Mouse (Mus musculus) heart, embryonic 16.5 days (tissue): Measurements from ENCODE around the gene Mpz. TPM values are rescaled to one million over a fixed set of nuclear protein-coding genes. Genes with fewer than 3 reads are reported as not detected.
A peak's percentile ranks its signal among the peaks of the same experiment; 100 is the strongest.

Source experiments
- ATAC-seq: fragments of 200-750 bp; cut with Nextera tagmentation; replicated peaks from 2 replicates; pipeline ENCODE4 v1.8.0; 2017; ENCODE audit warnings: moderate number of reproducible peaks; ENCODE audit not compliant: insufficient read depth, low FRiP score; ENCODE audit errors: extremely low read depth
- H3K27ac ChIP-seq: fragments of 300-500 bp; sonication (generic); 2 replicates; pipeline ENCODE4 v1.5.1; 2014; ENCODE audit warnings: mild to moderate bottlenecking, low read length, control low read depth, moderate library complexity
- H3K27me3 ChIP-seq: fragments of 300-500 bp; sonication (generic); 2 replicates; pipeline ENCODE4 v1.6.1; 2014; ENCODE audit warnings: low read length, mixed read lengths; ENCODE audit not compliant: control insufficient read depth, insufficient read depth
- H3K36me3 ChIP-seq: fragments of 300-500 bp; sonication (generic); 2 replicates; pipeline ENCODE4 v1.6.1; 2014; ENCODE audit not compliant: control insufficient read depth, insufficient read depth
- H3K4me1 ChIP-seq: fragments of 300-500 bp; sonication (generic); 2 replicates; pipeline ENCODE4 v1.6.1; 2014; ENCODE audit warnings: low read length, mixed read lengths; ENCODE audit not compliant: control insufficient read depth, insufficient read depth
- H3K4me2 ChIP-seq: fragments of 300-500 bp; sonication (generic); 2 replicates; pipeline ENCODE4 v1.6.1; 2014; ENCODE audit warnings: low read depth, mild to moderate bottlenecking, control low read depth, low read length
- H3K4me3 ChIP-seq: fragments of 300-500 bp; sonication (generic); 2 replicates; pipeline ENCODE4 v1.5.1; 2014; ENCODE audit warnings: mild to moderate bottlenecking, control low read depth, low read length
- H3K9ac ChIP-seq: fragments of 300-500 bp; sonication (generic); 2 replicates; pipeline ENCODE4 v1.6.1; 2014; ENCODE audit warnings: low read length, control low read depth
- H3K9me3 ChIP-seq: fragments of 300-500 bp; sonication (generic); replicated peaks from 2 replicates; pipeline ENCODE4 v1.6.1; 2016; ENCODE audit warnings: low read length; ENCODE audit not compliant: control insufficient read depth
- WGBS: fragments of 180-500 bp; shearing (Covaris S2); extraction: QIAGEN DNeasy Blood & Tissue Kit; methylation state at CpG from one replicate; pipeline ENCODE4 v1.1.7; 2014; 5-methylcytosine and 5-hydroxymethylcytosine counted together
- polyA plus RNA-seq: library from polyadenylated mRNA; unstranded; fragments of >200 nt; fragmentation: Nextera tagmentation; extraction: Ambion mirVana; gene quantifications from 2 replicates; pipeline ENCODE4 v1.2.1, GENCODE M21; 2015

Gene Mpz
- polyA plus RNA-seq, 1 experiment from 2014 or later = 1.1 TPM

DNA sequence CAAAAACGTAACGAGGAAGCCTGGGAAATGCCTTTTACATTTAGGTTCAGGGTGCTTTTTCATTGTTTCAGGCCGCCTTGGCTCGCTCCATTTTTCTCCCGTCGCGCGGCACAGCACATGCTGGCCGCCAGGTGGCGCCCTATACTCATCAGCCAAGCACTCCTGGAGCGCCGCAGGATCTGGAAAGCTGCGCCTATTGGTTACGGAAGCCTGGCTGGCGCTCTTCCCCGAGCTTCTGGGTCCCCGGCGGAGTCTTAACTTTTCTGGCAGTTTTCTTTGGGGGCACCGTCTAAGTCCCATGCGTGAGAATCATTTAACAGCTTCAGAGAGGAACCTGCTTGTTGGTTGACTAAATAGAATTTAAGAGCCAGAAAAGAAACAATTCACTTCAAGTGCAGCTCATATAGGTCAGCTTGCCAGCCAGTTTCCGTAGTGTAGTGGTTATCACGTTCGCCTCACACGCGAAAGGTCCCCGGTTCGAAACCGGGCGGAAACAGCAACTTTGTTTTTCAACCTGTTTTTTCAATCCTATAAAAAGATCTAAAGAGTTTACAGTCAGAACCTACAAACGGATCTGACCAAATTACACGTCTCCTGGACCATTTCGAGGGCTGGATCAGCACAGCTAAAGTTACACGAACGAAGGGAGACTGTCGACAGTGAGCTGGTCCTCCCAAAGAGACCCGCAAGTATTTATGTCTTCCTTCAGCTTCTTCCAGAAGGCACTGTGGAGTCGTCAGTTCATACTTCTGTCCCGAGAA lies 39.3 kb upstream of the Mpz start:
- H3K27me3 ChIP-seq = no peaks in the 10 kb centered on the region
- H3K4me1 ChIP-seq = peaks cover 11% of the 10 kb centered on the region
- H3K36me3 ChIP-seq = no peaks in the 10 kb centered on the region
- WGBS = under 1% methylated on average over 38 of the region's 38 CpGs
- H3K9me3 ChIP-seq = no peaks in the 10 kb centered on the region
- H3K4me2 ChIP-seq = peak overlapping the region; percentile 74
- peak overlapping the region; percentile 85 for H3K27ac ChIP-seq
- peak; percentile 88 for ATAC-seq
- peak overlapping the region; percentile 75 for H3K9ac ChIP-seq
- H3K4me3 ChIP-seq = peak overlapping the region; percentile 77

- Histone ChIP-seq H3K27ac (peak overlapping the region; percentile 85), H3K36me3 (no peaks in the 10 kb centered on the region), H3K27me3 (no peaks in the 10 kb centered on the region), H3K4me3 (peak overlapping the region; percentile 77), H3K4me1 (peaks cover 11% of the 10 kb centered on the region), H3K4me2 (peak overlapping the region; percentile 74), H3K9ac (peak overlapping the region; percentile 75), H3K9me3 (no peaks in the 10 kb centered on the region)
- ATAC-seq = peak; percentile 10; the same call in 1 of the 2 replicates
- 3% methylated on average over 15 of the region's 15 CpGs for WGBS
These were observed 38.5 kb upstream of the Mpz start for GRCm38 (mm10) chr1:171111781-171112575.

GRCm38 (mm10) chr1:171112986-171113385 lies 37.5 kb upstream of the Mpz start:
- Histone ChIP-seq H3K27me3 (no peaks in the 10 kb centered on the region), H3K36me3 (no peaks in the 10 kb centered on the region), H3K27ac (no peak overlapping the region; the same call in 1 of the 2 replicates), H3K4me3 (no peak overlapping the region), H3K4me1 (peaks cover 11% of the 10 kb centered on the region), H3K4me2 (peak overlapping the region; percentile 58), H3K9ac (no peak overlapping the region; the same call in 1 of the 2 replicates), H3K9me3 (no peaks in the 10 kb centered on the region)
- whole genome bisulfite sequencing = 78% methylated on average over 4 of the region's 4 CpGs
- no peak for ATAC-seq

DNA sequence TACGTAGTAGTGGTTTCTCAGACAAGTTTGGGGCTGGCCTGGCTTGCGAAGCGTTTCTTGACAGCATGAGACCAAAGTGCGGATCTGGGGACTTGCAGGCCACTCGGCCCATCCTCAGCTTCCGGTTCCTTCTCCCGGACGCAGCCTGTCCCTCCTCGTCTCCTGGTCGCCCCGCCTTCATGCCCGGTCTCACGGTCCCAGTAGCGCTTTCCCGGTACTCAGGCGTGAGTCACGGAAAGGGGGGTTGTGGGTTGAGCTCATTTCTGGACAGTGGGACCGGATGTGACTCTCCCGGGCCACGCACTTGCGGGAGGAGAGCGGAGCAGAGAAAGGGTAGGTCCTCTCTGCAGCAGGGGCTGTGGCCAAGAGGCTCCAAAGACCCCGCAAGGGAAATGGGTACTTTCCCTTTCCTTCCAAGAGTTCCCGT lies 36.6 kb upstream of the Mpz start, which contains the start of gene Cfap126:
Gene Cfap126, plus strand, starts transcription at position 46 of the 427 bp plus-strand sequence.
- peak within 1 kb of the TSS; percentile 61 for H3K27ac ChIP-seq
- peak within 1 kb of the TSS; percentile 58 for H3K4me2 ChIP-seq
- 1% methylated on average over 24 of the region's 24 CpGs for WGBS
- no peaks in the 10 kb centered on the region for H3K36me3 ChIP-seq
- no peaks in the 10 kb centered on the region for H3K27me3 ChIP-seq
- peaks cover 11% of the 10 kb centered on the region for H3K4me1 ChIP-seq
- H3K9ac ChIP-seq = peak within 1 kb of the TSS; percentile 69
- peak; percentile 24; the same call in 1 of the 2 replicates for ATAC-seq
- H3K9me3 ChIP-seq = no peaks in the 10 kb centered on the region
- H3K4me3 ChIP-seq = peak within 1 kb of the TSS; percentile 48

- Histone ChIP-seq H3K9ac (no peak overlapping the region), H3K27me3 (no peaks in the 10 kb centered on the region), H3K4me1 (peaks cover 13% of the 10 kb centered on the region), H3K4me3 (no peak overlapping the region), H3K36me3 (no peaks in the 10 kb centered on the region), H3K4me2 (no peak overlapping the region), H3K27ac (no peak overlapping the region), H3K9me3 (no peaks in the 10 kb centered on the region)
- ATAC-seq = no peak
- 44% methylated on average over 4 of the region's 4 CpGs for WGBS
These were observed 34.2 kb upstream of the Mpz start for GRCm38 (mm10) chr1:171116280-171116679.

- Histone ChIP-seq H3K4me3 (no peak overlapping the region), H3K9me3 (no peaks in the 10 kb centered on the region), H3K27ac (no peak overlapping the region), H3K36me3 (no peaks in the 10 kb centered on the region), H3K27me3 (no peaks in the 10 kb centered on the region), H3K4me1 (peaks cover 10% of the 10 kb centered on the region), H3K9ac (no peak overlapping the region), H3K4me2 (no peak overlapping the region)
- 7% methylated on average over 4 of the region's 4 CpGs for WGBS
- ATAC-seq = no peak
These were observed 32.2 kb upstream of the Mpz start for GRCm38 (mm10) chr1:171118269-171118684.

DNA sequence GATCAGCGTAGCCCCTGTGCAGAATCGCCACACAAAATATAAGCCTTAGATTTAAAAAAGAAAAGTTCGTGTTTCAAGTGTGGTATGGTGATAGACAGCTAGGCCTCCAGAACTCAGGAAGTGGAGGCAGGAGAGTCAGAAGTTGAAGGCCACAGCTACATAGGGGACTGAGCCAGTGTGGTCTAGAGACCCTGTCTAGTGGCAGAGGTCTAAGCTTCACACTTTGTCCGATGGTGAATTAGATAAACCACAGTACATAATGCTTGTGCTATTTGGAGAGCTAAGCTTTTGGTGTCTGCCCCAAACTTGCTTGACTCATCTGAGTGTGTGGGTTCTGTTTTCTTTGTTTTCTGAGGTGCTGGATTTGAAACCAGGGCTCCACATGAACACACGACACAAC lies 31.5 kb upstream of the Mpz start:
- Histone ChIP-seq H3K4me3 (no peak overlapping the region), H3K4me2 (no peak overlapping the region), H3K36me3 (no peaks in the 10 kb centered on the region), H3K27ac (no peak overlapping the region), H3K4me1 (peaks cover 7% of the 10 kb centered on the region), H3K27me3 (no peaks in the 10 kb centered on the region), H3K9me3 (no peaks in the 10 kb centered on the region), H3K9ac (no peak overlapping the region)
- no peak for ATAC-seq
- 82% methylated on average over 5 of the region's 5 CpGs for WGBS

- H3K4me2 ChIP-seq = no peak overlapping the region
- WGBS = 88% methylated on average over 14 of the region's 14 CpGs
- no peaks in the 10 kb centered on the region for H3K27me3 ChIP-seq
- no peak overlapping the region for H3K9ac ChIP-seq
- peaks cover 7% of the 10 kb centered on the region for H3K4me1 ChIP-seq
- H3K27ac ChIP-seq = no peak overlapping the region
- ATAC-seq = no peak
- no peaks in the 10 kb centered on the region for H3K36me3 ChIP-seq
- H3K9me3 ChIP-seq = no peaks in the 10 kb centered on the region
- no peak overlapping the region for H3K4me3 ChIP-seq
These were observed 31.1 kb upstream of the Mpz start for GRCm38 (mm10) chr1:171119405-171119804.

DNA sequence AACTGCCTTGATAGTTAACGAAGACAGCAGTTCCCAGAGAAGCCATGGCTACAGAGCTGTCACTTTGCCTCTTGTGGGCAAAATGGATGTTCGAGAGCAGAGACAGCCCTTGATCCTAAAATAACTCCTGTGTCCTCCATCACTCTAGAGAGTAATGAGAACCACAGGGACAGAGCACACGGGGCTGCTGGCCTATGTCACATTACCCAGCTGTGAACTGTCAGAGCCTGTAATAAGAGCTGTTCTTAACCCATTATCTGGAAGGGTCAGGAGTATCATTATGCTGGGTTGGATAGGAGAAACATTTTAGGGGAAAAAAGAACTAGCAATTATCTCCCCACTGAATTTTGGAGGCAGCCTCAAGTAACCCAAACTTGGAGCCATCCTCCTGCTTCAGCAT lies 29.6 kb upstream of the Mpz start:
- Histone ChIP-seq H3K4me3 (no peak overlapping the region), H3K27me3 (no peaks in the 10 kb centered on the region), H3K27ac (no peak overlapping the region), H3K9me3 (no peaks in the 10 kb centered on the region), H3K4me2 (no peak overlapping the region), H3K4me1 (peaks cover 7% of the 10 kb centered on the region), H3K36me3 (no peaks in the 10 kb centered on the region), H3K9ac (no peak overlapping the region)
- ATAC-seq = no peak
- 19% methylated on average over 3 of the region's 3 CpGs for WGBS
